Mouse (Mus musculus): ENCODE measurements around the gene Fermt3. TPM values are rescaled to one million over a fixed set of nuclear protein-coding genes. Genes with fewer than 3 reads are reported as not detected.

Gene Fermt3
- polyA plus RNA-seq, 1 experiment from 2014 or later = 4.6 TPM

- Histone ChIP-seq H3K4me3 (replicated peaks) (no peak overlapping the region), H3K4me1 (no peaks in the 10 kb centered on the region), H3K27ac (replicated peaks) (no peak overlapping the region), H3K4me2 (no peak overlapping the region), H3K9me3 (replicated peaks) (no peaks in the 10 kb centered on the region), H3K27me3 (replicated peaks) (no peaks in the 10 kb centered on the region), H3K9ac (replicated peaks) (no peak overlapping the region), H3K36me3 (peaks cover 90% of the 10 kb centered on the region)
- 94% methylated on average over 5 of the region's 5 CpGs for WGBS
- no peak for ATAC-seq (ENCODE audit: low FRiP score)
Measured at GRCm38 (mm10) chr19:7029531-7029930, 10.3 kb upstream of the Fermt3 start.

GRCm38 (mm10) chr19:7020224-7020641 lies 964 bp upstream of the Fermt3 start:
- Histone ChIP-seq H3K9me3 (replicated peaks) (no peaks in the 10 kb centered on the region), H3K27ac (replicated peaks) (no peak overlapping the region), H3K27me3 (replicated peaks) (no peaks in the 10 kb centered on the region), H3K4me3 (replicated peaks) (no peak overlapping the region), H3K9ac (replicated peaks) (no peak overlapping the region), H3K36me3 (peaks cover 69% of the 10 kb centered on the region), H3K4me1 (no peaks in the 10 kb centered on the region), H3K4me2 (no peak overlapping the region)
- WGBS = 49% methylated on average over 3 of the region's 3 CpGs
- peak; percentile 55 for ATAC-seq (ENCODE audit: low FRiP score)

GRCm38 (mm10) chr19:7018546-7018945 lies 723 bp downstream of the Fermt3 start:
- ATAC-seq (ENCODE audit: low FRiP score) = no peak
- Histone ChIP-seq H3K27ac (replicated peaks) (no peak overlapping the region), H3K36me3 (peaks cover 58% of the 10 kb centered on the region), H3K4me1 (no peaks in the 10 kb centered on the region), H3K9ac (replicated peaks) (no peak overlapping the region), H3K4me3 (replicated peaks) (no peak overlapping the region), H3K4me2 (no peak overlapping the region), H3K27me3 (replicated peaks) (no peaks in the 10 kb centered on the region), H3K9me3 (replicated peaks) (no peaks in the 10 kb centered on the region)
- 94% methylated on average over 11 of the region's 11 CpGs for WGBS

GRCm38 (mm10) chr19:7017541-7018457 lies 1.5 kb downstream of the Fermt3 start:
- H3K4me3 ChIP-seq (replicated peaks) = no peak overlapping the region
- no peaks in the 10 kb centered on the region for H3K27me3 ChIP-seq (replicated peaks)
- peaks cover 52% of the 10 kb centered on the region for H3K36me3 ChIP-seq
- H3K9ac ChIP-seq (replicated peaks) = no peak overlapping the region
- WGBS = 80% methylated on average over 12 of the region's 12 CpGs
- ATAC-seq (ENCODE audit: low FRiP score) = no peak
- H3K4me1 ChIP-seq = no peaks in the 10 kb centered on the region
- H3K9me3 ChIP-seq (replicated peaks) = no peaks in the 10 kb centered on the region
- H3K27ac ChIP-seq (replicated peaks) = no peak overlapping the region
- no peak overlapping the region for H3K4me2 ChIP-seq

GRCm38 (mm10) chr19:7014481-7015135 lies 4.7 kb downstream of the Fermt3 start:
- Histone ChIP-seq H3K4me1 (no peaks in the 10 kb centered on the region), H3K27me3 (replicated peaks) (no peaks in the 10 kb centered on the region), H3K36me3 (peaks cover 20% of the 10 kb centered on the region), H3K9ac (replicated peaks) (no peak overlapping the region), H3K4me3 (replicated peaks) (no peak overlapping the region), H3K9me3 (replicated peaks) (no peaks in the 10 kb centered on the region), H3K4me2 (no peak overlapping the region), H3K27ac (replicated peaks) (no peak overlapping the region)
- ATAC-seq (ENCODE audit: low FRiP score) = no peak
- 93% methylated on average over 20 of the region's 20 CpGs for WGBS

- no peak overlapping the region for H3K9ac ChIP-seq (replicated peaks)
- H3K9me3 ChIP-seq (replicated peaks) = no peaks in the 10 kb centered on the region
- H3K4me1 ChIP-seq = no peaks in the 10 kb centered on the region
- no peak overlapping the region for H3K4me2 ChIP-seq
- H3K27me3 ChIP-seq (replicated peaks) = no peaks in the 10 kb centered on the region
- no peak overlapping the region for H3K27ac ChIP-seq (replicated peaks)
- H3K36me3 ChIP-seq = peaks cover 14% of the 10 kb centered on the region
- H3K4me3 ChIP-seq (replicated peaks) = no peak overlapping the region
- no peak for ATAC-seq (ENCODE audit: low FRiP score)
- 86% methylated on average over 9 of the region's 9 CpGs for WGBS
Measured at GRCm38 (mm10) chr19:7013984-7014383, 5.3 kb downstream of the Fermt3 start.

- Histone ChIP-seq H3K4me3 (replicated peaks) (no peak overlapping the region), H3K9me3 (replicated peaks) (no peaks in the 10 kb centered on the region), H3K27ac (replicated peaks) (no peak overlapping the region), H3K36me3 (0 out of 2 replicates have a peak, but pooled peaks cover 6% of the 10 kb centered on the region), H3K4me1 (no peaks in the 10 kb centered on the region), H3K27me3 (replicated peaks) (no peaks in the 10 kb centered on the region), H3K4me2 (no peak overlapping the region), H3K9ac (replicated peaks) (no peak overlapping the region)
- ATAC-seq (ENCODE audit: low FRiP score) = no peak
- WGBS = 77% methylated on average over 4 of the region's 4 CpGs
Measured at GRCm38 (mm10) chr19:7012426-7012825, 6.8 kb downstream of the Fermt3 start.

GRCm38 (mm10) chr19:7006892-7007593 lies 12.2 kb downstream of the Fermt3 start:
- Histone ChIP-seq H3K9ac (replicated peaks) (no peak overlapping the region), H3K27ac (replicated peaks) (no peak overlapping the region), H3K4me2 (no peak overlapping the region), H3K27me3 (replicated peaks) (no peaks in the 10 kb centered on the region), H3K4me1 (no peaks in the 10 kb centered on the region), H3K4me3 (replicated peaks) (no peak overlapping the region), H3K9me3 (replicated peaks) (no peaks in the 10 kb centered on the region), H3K36me3 (no peaks in the 10 kb centered on the region)
- 88% methylated on average over 9 of the region's 9 CpGs for WGBS
- no peak for ATAC-seq (ENCODE audit: low FRiP score)

GRCm38 (mm10) chr19:6999360-7000063 lies 19.8 kb downstream of the Fermt3 start:
- Histone ChIP-seq H3K4me2 (no peak overlapping the region), H3K27me3 (replicated peaks) (no peaks in the 10 kb centered on the region), H3K4me3 (replicated peaks) (no peak overlapping the region), H3K9ac (replicated peaks) (no peak overlapping the region), H3K27ac (replicated peaks) (no peak overlapping the region), H3K36me3 (peaks cover 19% of the 10 kb centered on the region), H3K9me3 (replicated peaks) (no peaks in the 10 kb centered on the region), H3K4me1 (peaks cover 30% of the 10 kb centered on the region)
- WGBS = 95% methylated on average over 19 of the region's 19 CpGs
- ATAC-seq (ENCODE audit: low FRiP score) = no peak

GRCm38 (mm10) chr19:6997721-6998290 lies 21.5 kb downstream of the Fermt3 start:
- no peaks in the 10 kb centered on the region for H3K9me3 ChIP-seq (replicated peaks)
- H3K9ac ChIP-seq (replicated peaks) = no peak overlapping the region
- ATAC-seq (ENCODE audit: low FRiP score) = no peak
- peaks cover 42% of the 10 kb centered on the region for H3K4me1 ChIP-seq
- no peak overlapping the region for H3K27ac ChIP-seq (replicated peaks)
- no peaks in the 10 kb centered on the region for H3K27me3 ChIP-seq (replicated peaks)
- no peak overlapping the region for H3K4me2 ChIP-seq
- 81% methylated on average over 9 of the region's 9 CpGs for WGBS
- H3K4me3 ChIP-seq (replicated peaks) = no peak overlapping the region
- peaks cover 19% of the 10 kb centered on the region for H3K36me3 ChIP-seq

- Histone ChIP-seq H3K4me3 (replicated peaks) (peak within 1 kb of the TSS; percentile 65), H3K9ac (replicated peaks) (peak within 1 kb of the TSS; percentile 78), H3K4me1 (peaks cover 54% of the 10 kb centered on the region), H3K27ac (replicated peaks) (peak within 1 kb of the TSS; percentile 78), H3K9me3 (replicated peaks) (no peaks in the 10 kb centered on the region), H3K27me3 (replicated peaks) (no peaks in the 10 kb centered on the region), H3K36me3 (peaks cover 19% of the 10 kb centered on the region), H3K4me2 (peak within 1 kb of the TSS; percentile 90)
- ATAC-seq (ENCODE audit: low FRiP score) = peak; percentile 75
- WGBS = under 1% methylated on average over 24 of the region's 24 CpGs
Measured at GRCm38 (mm10) chr19:6996006-6996405, 23.3 kb downstream of the Fermt3 start, which contains the start of the genes Nudt22 and Trpt1. Gene Nudt22, minus strand, starts transcription at chr19:6996117. Gene Trpt1, plus strand, starts transcription at chr19:6996131.

All from neural tube, embryonic 15.5 days (tissue).